Mouse (Mus musculus) CD4-positive, CD25-positive, alpha-beta regulatory T cell, adult 2 months (primary cell): ENCODE results near the gene Sall1.

ENCODE experiments used
- DNase-seq: peaks from one replicate; pipeline ENCODE4 v3.0.0-alpha.2; 2012; ENCODE audit warnings: low read depth, low spot score

Gene Sall1

GRCm38 (mm10) chr8:89038920-89039319 is 5.0 kb downstream of the Sall1 start:
- DNase-seq = no peak

- DNase-seq = no peak
Measured at GRCm38 (mm10) chr8:89037536-89038236, 6.3 kb downstream of the Sall1 start.

DNA sequence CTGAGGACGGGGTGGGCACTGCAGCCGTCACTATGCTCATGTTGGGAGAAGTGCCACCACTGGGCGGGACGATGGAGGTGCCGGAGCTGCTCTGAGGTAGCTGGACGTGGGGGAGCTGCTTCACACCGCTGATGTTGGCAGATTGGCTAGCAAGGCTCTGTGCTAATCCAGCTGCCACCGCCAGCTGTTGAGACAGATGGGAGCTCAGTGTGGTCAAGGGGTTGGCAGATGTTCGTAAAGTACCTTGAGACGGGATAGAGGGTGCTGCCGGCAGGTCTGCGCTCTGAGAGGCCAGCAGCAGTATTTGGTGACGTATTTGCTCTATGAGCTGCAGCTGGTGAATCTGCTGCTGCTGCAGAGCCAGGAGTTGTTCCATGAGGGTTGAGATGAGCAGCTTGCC is 11.6 kb downstream of the Sall1 start:
- DNase-seq = no peak

DNA sequence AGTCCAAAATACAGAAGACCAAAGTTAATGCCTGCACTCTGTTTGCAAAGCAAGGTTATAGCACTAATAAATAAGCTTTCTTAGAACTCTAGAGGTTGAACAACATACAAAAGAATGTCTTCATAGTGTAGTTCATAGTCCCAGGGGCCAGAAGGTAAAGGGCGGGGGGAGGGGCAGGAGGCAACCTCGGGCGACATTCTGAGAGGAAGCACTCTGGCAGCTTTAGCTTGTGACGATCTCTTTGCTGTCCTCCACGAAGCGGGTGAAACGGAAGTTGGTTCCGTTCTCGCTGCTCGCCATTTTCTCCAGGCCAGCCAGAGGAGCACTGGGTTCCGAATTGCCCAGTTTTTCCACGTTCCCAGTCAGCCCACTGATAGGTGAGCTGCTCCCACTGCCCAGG is 15.8 kb downstream of the Sall1 start:
- DNase-seq = no peak

DNA sequence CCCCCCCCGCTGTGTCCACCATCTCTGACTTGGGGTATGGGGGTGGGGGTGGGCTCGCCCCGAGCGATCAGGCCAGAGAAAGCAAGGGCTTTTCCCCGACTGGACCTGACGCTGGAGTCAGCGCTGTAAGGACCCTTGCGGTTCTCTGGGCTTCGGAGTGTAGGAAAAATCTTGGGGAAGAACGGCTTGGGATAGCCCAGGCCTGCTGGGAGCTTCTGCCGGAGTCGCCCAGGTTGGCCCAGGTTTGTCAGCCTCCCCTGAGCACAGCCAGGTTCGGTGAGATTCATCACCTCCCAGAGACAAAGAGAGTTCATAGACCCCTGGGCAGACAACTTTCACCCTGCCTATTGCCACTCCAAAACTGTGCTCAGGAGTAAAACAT is 17.8 kb downstream of the Sall1 start:
- DNase-seq = no peak

DNA sequence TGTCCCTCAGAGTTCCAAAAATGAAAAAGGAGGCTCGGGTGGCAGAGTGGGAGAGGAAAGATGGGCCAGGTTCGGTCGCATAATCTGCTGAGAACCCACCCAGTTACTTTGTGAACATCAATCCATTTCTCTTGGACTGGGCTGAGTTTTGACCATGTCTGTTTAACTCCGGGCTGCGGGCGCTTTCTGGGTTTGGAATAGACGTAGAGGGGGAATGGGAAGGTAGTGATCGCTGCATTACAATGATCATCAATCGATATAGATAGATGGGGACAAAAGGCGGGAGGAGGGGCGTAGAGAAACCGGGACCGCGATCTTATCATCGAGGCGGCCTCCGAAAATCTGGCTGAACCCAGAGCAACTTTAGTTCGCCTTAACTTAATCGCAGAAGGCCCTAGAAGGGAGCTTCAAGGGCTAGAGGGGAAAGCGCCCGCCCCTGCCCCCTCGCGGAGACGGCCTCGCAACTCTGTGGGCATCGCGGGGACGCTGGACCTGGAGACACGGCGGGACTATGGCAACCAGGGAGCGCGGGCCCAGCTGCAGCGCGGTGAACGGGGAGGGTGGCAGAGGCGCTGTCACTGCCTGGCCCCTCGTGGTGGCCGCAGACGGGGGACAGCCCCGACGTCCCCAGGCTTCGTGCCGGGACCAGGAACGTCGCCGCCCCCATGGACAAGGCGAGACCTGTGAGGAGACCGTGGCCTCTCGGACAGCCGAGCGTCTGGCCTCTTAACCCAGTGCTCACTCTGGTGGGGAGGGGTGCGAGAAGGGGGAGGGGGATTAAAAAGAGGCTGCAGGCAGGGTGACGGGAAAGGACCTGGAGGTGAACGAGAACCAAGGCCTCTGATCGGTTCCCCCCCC is 18.5 kb downstream of the Sall1 start:
- no peak for DNase-seq

- DNase-seq = no peak
Measured at GRCm38 (mm10) chr8:89024796-89025195, 19.2 kb downstream of the Sall1 start.

DNA sequence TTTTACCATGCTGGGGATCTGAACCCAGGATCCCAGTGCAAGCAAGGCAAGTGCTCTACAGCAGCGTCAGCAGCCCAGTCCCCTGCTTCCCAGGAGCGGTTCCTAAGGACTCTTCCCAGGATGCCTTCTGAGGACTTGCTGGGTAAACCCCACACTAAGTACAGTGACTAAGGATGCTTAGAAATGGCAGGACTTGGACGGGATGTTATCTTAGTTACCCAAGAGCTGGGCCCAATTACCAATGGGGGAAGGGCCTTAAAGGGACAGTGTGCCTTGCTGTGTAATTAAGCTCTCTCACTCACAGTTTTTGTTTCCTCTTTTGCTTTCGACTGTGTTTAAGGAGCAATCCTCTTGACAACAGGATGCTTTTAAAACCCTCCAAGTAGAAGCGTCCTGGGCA is 22.8 kb downstream of the Sall1 start:
- DNase-seq = no peak

DNA sequence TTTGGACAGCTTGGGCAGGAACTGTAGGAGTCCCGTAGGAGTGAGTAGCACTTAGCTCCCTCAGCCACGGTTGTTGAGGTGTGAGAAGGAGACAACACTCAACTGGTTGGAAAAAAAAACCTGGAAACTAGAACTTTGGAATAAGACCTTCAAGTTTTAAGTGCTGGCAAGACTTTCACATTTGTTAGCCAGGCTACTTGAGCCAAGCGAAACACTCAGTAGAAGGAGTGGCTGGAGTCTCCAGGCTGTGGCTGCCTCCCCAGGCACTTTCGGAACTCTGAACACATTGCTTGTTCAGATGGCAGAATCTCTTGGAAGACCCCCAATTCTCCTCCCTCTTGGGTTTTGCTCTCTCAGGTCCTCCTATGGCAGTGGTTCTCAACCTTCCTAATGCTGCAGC is 26.1 kb downstream of the Sall1 start:
- no peak for DNase-seq

DNA sequence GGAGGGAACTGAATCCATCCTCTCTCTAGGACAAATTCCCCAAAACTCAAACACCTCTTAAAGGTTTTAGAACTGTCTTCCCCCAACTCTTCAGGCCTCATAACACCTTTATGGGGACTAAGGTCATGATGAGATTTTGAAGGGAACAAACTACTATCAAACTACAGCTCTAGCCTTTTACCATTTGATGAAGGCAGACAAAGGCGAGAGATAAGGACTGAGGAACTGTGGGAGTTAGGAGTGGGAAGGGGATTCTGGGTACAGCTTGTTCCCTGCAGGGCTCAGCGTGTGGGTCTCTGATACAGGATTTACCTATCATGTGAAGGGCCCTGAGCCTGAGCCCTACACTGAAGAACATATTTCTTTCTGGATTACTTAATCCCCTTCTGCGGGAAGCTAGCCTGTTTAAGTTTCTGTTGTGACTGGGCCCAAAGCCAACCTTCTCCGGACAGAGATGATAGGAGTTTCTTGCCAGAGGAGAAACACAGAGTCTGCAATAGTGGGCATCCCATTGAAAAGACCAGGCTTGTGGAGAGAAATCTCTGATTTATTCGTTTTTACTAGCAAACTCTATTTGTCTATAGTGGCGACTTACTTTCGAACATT is 27.4 kb downstream of the Sall1 start:
- no peak for DNase-seq

DNA sequence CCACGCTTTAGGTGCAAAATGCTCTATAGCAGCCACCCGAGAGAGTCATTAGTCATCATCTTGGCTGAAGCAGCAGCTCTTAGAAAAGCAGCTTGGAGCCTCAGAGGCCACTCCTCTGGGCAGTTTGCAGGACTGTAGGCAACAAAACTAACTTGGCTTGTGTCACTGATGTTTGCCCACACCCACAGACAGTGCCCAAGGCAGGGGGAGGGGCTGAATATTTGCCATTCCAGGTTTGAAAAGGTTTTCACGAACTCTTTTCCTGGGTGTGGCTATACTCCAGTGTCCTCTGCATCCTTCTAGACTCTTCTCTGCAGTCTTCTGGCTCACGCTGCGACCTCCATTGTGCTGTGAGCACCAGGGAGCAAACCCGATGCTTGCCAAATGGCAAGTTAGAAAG is 28.4 kb downstream of the Sall1 start:
- no peak for DNase-seq

GRCm38 (mm10) chr8:89012853-89013534 is 31.0 kb downstream of the Sall1 start:
- no peak for DNase-seq

DNA sequence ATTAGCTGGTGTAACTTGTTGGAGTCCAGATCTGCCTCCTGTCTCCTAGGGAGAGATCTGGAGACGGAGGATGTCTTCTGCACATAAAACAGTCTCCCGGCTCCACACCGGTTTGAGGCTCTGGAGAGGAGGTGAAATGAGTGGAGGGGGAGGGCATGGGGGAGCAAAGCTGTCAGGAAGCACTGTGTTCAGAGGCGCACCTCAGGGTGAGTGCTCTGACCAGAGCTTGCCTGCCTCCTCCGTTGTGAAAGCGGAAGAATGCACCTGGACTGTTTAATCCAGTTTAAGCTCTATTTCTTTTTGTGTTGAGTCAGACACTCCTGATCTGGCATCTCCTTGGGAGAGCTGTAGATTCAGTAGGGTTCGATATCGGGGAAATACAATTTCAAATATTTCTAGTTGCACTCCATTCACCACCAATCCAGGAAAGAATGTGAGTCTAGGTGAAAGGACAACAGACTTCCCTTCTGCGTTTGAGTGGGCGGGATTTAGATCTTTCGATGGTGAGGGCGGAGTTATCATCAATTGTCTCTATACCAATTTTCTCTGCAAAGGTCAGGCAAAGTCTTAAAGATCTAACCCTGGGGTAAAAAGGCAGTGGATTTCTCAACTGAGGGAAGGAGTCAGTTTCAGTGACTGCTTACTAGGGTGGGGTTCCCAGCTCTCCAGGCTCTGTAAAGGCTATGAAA is 31.8 kb downstream of the Sall1 start:
- DNase-seq = no peak

GRCm38 (mm10) chr8:89008784-89009183 is 35.2 kb downstream of the Sall1 start:
- DNase-seq = no peak

GRCm38 (mm10) chr8:89007114-89007513 is 36.8 kb downstream of the Sall1 start:
- DNase-seq = no peak

DNA sequence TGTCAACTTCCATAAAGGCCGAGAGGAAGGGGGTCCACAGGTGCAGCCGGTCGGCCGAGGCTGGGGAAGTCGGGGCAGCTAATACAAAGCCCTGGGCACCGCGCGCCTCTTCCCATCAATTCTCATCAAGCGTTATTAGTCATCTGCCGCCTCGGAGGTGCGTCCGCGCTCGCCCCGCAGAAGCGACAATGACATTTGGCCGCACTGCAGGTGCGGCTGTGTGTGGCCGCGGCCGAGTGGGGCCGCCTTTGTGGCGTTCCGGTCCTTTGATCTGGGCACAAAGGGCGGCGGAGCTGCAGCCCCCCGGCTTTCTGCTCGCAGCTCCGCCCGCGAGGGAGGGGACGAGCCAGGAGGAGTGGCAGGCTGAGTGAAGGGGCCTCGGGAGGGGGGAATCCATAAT is 37.5 kb downstream of the Sall1 start:
- DNase-seq = no peak

DNA sequence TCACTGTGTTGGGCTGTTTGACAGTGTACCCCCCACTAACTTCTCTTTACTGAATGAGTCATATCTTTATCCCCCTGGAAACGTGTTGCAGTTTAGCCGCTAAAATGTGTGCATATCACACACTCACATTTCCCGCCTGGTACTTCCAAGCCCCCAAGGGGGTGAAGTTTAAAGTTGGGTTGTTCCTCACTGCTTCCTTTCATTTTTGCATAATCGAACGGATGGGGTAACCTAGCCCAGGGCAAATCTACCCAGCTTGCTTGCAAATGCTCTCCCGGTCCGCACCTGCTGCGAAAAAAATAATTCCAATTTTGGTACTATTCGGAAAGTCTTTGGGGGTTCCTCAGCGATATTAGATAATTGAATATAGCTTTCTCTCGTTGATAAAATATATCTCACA is 38.2 kb downstream of the Sall1 start:
- DNase-seq = no peak

- DNase-seq = no peak
Measured at GRCm38 (mm10) chr8:89004041-89004440, 39.9 kb downstream of the Sall1 start.

- no peak for DNase-seq
Measured at GRCm38 (mm10) chr8:89003336-89003896, 40.5 kb downstream of the Sall1 start.

DNA sequence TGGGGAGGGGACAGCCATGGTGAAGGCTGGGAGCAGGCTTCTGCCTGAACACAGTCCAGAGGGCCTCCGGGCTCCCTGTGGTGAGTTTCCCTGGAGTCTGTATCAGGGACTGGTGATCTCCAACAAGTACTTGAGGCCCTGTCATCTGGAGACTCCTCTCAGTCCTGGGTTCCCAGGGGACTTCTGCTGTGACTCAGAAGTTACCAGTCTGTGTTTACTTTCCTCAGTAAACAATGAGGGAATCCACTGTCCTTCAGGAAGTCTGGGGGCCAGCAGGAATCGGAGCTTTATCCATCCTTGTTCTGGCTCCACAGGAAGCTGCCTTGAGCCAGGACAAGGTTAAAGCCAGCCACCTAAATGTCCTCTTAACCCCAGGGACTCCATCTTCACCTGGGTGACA is 41.8 kb downstream of the Sall1 start:
- DNase-seq = no peak

DNA sequence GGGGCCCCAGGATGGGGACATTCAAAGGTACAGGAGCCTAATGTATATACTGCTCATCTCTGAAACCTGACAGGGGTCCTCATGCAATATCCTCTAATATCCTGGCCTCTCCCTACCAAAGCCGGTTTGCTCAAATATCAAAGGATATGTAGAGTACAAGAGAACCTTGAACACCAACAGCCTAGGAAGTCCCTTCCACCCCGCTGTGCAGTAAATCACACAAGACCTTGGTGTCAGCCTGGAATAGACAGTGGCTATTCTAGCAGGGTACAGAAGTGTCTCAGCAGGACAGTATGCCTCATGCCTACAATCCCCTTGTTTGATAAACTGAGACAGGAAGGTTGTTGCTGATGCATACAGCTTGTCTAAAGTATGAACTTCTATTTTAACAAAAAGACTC is 46.7 kb downstream of the Sall1 start:
- no peak for DNase-seq
